Mouse (Mus musculus): ENCODE measurements around the gene Bbc3.
"Not testable (repeated sequence)": the region's sequence is repeated elsewhere in the genome, so short reads cannot be mapped to it uniquely, and the experiment has no call there.

Gene Bbc3

GRCm38 (mm10) chr7:16308093-16308492, at the start of gene Bbc3:
TSS of gene Bbc3 (plus strand) at chr7:16308393.
- DNase-seq (ENCODE audit: low read depth, low spot score): not testable (repeated sequence)

DNA sequence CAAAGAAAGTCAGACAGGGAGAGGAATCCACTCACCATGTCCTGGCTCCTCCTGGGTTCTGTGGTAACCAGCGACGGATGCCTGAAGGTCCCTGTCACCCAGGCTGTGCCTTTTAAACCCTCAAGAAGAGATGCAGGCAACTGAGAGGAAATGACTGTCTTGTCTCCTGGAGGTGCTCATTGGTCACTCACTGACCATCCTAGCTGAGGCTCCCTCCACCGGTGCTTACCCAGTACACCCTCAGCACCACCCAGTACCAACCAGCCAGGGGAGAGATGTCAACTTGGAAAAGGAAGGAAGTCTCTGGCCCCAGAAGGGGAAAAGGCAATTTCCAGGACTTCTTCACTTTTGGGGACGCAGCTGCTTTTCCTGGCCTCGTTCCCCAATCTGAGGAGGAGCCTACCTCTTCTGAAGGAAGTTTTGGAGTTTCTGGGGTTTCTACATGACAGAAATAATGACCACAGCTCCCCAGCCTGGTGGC, 49.0 kb upstream of the Bbc3 start, which contains the start of gene C5ar1:
TSS of gene C5ar1 (minus strand) at position 431 of the 481 bp plus-strand sequence.
- DNase-seq (ENCODE audit: low read depth, low spot score): no peak

GRCm38 (mm10) chr7:16261097-16261496, 47.1 kb upstream of the Bbc3 start:
- no peak for DNase-seq (ENCODE audit: low read depth, low spot score)

DNA sequence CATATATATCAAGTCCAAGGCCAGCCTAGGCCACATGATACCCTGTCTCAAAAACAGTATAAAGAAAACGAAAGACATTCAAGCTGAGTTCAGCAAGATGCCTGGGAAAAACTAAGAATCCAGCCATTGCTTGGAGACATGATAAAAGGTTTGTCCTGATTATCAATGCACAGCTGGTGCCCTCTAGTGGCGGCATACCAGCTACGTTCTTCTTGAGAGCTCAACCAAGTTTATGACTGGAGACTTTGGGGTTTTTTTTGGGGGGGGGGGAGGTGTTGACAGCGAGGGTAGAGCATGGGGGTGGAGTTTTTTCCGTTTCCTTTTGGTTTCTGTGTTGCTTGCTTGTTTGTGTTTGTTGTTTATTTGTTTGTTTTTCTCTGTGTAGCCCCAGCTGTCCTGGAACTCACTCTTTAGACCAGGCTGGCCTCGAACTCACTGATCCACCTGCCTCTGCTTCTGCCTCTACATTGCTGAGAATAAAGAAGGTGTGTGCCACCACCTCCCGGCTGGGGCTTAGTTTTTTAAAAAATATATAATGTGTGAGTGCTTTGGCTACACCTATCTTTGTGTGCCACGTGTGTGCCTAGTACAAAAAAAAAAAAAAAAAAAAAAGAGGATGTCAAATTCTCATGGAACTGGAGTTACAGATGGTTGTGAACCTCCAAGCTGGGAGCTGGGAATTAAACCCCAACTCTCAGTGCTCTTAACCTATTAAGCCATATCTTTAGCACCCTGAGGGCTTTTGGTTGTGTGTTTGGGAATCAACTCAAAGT, 45.0 kb upstream of the Bbc3 start:
- peak; percentile 92 for DNase-seq (ENCODE audit: low read depth, low spot score)

DNA sequence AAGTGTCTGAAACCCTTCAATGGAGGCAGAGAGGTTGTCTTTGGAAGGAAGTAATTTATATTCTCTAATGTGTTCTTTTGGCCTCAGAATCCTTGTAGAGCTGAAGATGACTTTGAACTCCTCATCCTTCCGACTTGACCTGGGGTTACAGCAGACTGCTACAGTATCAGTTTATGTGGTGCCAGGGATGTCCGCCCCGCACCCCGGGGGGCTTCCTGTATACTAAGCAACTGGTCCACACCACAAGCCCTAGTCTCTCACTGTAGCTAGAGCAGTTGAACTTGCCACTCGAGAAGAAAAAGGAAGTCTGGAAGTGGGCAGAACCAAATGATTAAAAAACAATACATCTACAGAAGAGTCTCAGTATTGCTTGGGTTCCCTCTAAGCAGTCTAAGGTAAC, 44.4 kb upstream of the Bbc3 start:
- peak; percentile 13 for DNase-seq (ENCODE audit: low read depth, low spot score)

DNA sequence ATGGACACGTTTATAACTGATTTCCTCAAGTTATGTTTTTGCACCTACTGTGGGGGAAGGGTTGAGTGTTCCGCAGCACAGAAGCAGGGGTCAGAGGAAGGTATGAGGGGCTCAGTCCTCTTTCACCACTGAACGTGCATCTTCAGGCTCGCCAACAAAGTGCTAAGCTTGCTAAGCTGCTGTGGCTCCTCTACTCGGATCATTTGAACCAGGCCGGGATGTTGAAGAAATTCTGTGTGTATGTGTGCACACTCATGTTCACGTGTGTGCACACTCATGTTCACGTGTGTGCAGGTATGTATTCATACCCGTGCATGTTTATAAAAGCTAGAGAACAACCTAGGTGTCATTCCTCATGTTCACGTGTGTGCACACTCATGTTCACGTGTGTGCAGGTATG, 42.3 kb upstream of the Bbc3 start:
- no peak for DNase-seq (ENCODE audit: low read depth, low spot score)

GRCm38 (mm10) chr7:16266593-16266992, 41.6 kb upstream of the Bbc3 start:
- peak; percentile 13 for DNase-seq (ENCODE audit: low read depth, low spot score)

DNA sequence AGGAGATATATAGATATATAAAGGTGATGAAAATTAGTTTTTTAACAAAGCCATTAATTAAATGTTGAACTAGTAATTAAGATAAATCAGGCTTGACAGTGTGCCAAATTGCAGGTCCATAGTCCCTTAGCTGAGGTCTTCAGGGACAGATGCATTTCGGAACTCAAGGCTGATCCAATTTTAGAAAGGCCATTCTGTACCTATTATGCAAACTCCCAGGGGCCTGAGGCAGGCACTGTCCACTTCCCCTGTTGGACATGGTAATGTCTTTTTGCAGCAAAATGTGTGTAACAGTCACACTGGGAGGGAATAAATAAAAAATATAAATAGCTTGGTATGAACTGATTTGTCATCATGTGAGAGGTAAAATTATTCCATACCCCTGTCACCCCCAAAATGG, 37.1 kb upstream of the Bbc3 start:
- DNase-seq (ENCODE audit: low read depth, low spot score): no peak

GRCm38 (mm10) chr7:16272681-16273080, 35.5 kb upstream of the Bbc3 start:
- DNase-seq (ENCODE audit: low read depth, low spot score): peak; percentile 81

DNA sequence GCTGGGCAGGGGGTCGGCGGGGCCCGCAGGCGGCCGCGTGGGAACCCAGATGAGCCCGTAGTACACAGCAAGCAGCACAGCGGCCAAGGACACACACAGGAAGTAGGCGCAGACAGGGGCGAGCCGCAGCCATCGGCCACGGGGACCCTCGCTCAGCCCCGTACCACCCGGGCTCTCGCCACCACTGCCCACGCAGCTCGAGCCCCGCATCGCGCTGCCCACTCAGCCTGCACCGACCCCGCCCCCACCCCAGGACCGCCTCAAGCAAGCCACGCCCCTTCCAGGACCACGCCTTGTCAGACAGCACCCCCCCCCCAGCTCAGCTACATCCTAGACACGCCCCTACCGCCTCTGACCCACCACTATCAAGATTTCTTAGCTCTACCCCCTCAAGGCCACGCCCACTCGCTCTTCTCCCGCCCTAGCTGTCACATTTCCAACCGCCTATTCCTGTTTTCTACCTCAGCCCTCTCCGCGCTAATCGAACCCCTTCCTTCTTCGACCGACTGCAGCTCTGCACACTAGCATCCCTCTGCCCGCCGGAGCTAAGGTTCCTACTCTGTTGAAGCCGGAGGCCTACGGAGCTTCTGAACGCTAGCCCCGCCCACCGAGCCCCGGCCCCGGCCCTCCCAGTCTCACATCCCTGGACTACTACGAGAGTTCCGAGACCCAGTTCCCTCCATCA, 35.0 kb upstream of the Bbc3 start, which contains the start of gene Inafm1:
TSS of gene Inafm1 (minus strand) at position 537 of the 685 bp plus-strand sequence.
- peak; percentile 96 for DNase-seq (ENCODE audit: low read depth, low spot score)

GRCm38 (mm10) chr7:16273766-16274140, 34.4 kb upstream of the Bbc3 start:
- DNase-seq (ENCODE audit: low read depth, low spot score): peak; percentile 92

DNA sequence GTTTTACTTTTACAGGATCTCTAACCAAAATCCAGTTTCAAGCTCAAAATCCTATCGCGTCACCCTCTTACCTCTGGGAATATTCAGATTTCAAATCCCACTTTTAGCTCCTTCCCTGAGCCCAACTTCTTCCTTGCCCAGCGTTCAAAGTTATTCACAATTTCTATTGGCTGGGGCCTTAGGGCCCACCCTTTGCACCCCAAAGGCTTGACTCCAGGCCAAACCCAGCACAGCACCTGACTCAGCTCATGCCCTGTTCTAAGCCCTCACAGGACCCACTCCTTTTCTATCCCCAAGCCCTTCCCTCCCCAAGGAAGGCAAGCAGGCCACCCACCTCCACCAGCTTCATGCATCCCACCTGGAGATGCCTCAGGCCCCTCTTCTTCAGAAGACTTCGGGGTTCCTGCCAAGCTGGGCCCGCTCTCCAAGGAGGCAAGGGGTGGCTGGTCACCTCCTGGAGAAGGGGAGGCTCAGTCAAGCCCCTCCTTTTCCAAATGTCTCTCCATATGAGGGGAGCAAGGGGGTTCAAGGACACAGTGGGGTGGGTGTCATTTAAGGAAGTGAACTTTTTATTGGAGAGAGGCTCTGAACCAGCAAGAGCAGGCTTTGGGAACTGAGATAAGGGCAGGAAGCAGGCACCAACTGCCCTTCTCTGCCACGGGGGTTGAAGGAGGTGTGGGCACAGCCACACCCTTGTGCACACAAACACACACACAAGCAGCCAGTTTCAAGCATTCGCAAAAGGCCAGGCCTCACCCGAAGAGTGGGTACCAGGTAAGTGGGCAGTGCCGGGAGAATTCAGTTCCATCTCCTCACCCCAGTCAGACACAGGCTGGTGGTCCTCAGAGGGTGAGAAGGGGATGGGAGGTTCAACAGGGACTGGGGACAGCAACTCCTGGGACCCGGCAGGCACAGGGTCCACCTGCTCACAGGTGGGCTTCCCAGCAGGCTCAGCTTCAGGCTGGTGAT, 33.0 kb upstream of the Bbc3 start:
- DNase-seq (ENCODE audit: low read depth, low spot score): no peak

- no peak for DNase-seq (ENCODE audit: low read depth, low spot score)
These were observed 27.5 kb upstream of the Bbc3 start for GRCm38 (mm10) chr7:16280721-16281120.

- no peak for DNase-seq (ENCODE audit: low read depth, low spot score)
These were observed 25.9 kb upstream of the Bbc3 start for GRCm38 (mm10) chr7:16282334-16282733.

DNA sequence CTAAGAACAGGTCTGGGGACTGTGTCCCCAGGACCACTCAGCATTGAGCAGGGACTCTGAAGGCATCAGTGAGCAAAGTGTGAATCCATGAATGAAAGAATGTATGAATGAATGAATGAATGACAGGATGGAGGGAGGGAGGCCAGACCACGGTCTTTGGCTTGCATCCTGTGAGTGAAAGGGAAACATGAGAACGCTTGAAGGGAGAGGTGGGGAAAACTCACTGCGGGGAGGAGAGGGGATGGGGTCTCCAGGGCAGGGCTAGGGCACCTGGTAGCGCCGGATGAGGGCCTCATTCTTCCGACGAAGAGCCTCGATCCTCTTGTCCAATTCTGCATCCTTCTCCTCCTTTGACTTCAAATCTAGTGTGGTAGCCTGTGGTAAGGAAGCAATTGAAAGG, 24.2 kb upstream of the Bbc3 start:
- DNase-seq (ENCODE audit: low read depth, low spot score): no peak

DNA sequence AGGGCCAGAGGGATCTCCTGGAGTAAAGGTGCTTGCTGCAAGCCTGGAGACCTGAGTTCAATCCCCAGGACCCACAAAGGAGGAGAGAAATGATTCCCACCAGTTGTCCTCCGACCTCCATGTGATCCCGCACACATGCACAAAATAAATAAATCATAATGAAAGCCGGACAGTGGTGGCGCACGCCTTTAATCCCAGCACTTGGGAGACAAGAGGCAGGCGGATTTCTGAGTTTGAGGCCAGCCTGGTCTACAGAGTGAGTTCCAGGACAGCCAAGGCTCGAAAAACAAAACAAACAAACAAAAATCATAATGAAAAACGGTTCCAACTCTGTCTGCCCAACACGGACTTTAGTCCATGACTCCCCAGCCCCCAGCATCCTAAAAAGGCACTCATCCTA, 23.3 kb upstream of the Bbc3 start:
- no peak for DNase-seq (ENCODE audit: low read depth, low spot score)

DNA sequence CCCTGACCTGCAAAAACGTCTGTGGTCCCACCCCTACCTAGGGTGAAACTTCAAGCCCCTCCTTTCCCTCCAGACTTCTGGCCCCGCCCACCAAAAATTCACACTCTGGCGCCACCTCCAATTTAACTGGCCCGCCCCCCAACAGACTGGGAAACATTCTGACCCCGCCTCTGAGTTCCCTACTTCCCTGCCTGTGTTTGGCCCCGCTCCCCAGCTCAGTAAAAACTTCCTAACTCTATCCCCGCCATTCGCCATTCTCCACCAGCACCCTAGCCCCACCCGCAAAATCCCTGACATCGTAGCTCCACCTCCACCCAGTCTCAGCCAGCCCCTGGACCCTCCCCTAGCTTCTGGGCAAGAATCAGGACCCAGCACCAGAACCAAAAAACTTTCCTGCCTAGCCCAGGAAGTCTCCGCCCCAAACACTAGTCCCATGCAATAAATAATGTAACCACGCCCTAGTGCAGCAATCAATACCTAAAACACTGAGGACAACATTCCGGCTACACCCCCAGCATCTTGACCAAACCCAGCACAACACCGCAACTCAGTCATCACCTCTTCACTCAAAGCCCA, 22.7 kb upstream of the Bbc3 start:
- peak; percentile 68 for DNase-seq (ENCODE audit: low read depth, low spot score)

- DNase-seq (ENCODE audit: low read depth, low spot score): peak; percentile 98
These were observed 21.9 kb upstream of the Bbc3 start, which contains the start of gene Ccdc9 for GRCm38 (mm10) chr7:16286026-16286961. TSS of gene Ccdc9 (minus strand) at chr7:16286795.

- DNase-seq (ENCODE audit: low read depth, low spot score): peak; percentile 37
These were observed 21.2 kb upstream of the Bbc3 start for GRCm38 (mm10) chr7:16287016-16287415.

DNA sequence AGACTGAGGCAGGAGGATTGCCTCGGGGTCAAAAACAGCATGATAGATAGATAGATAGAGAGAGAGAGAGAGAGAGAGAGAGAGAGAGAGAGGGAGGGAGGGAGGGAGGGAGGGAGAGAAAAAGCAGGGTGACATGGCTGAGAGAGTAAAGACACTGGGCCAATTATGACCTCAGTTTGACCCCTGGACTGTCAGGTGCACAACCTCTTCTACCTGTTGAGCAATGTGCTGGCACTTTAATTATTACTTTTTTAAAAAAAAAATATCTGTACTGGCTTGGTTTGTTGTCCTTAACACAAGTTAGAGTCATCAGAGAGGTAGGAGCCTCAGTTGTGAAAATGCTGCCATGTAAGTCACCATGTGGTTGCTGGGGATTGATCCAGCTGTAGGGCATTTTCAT, 20.4 kb upstream of the Bbc3 start:
- DNase-seq (ENCODE audit: low read depth, low spot score): no peak

All from CD4-positive, CD25-positive, alpha-beta regulatory T cell, adult 2 months (primary cell).